Mouse (Mus musculus) lung, adult 2 months (tissue): ENCODE data around the gene Prss57. TPM values are rescaled to one million over a fixed set of nuclear protein-coding genes. Genes with fewer than 3 reads are reported as not detected.

Experiments used
- DNase-seq: peaks from one replicate; pipeline ENCODE4 v3.0.0; 2022
- H3K4me1 ChIP-seq: fragments of 200-500 bp; 2 replicates; pipeline ENCODE4 v1.6.1; 2011; ENCODE audit warnings: low read length; ENCODE audit not compliant: control insufficient read depth, insufficient read depth
- H3K4me3 ChIP-seq: fragments of 200-500 bp; replicated peaks from 2 replicates; pipeline ENCODE3; 2011; ENCODE audit warnings: low read depth, mild to moderate bottlenecking, control low read depth, low read length; ENCODE audit errors: extremely low read depth
- CTCF ChIP-seq: fragments of 200-500 bp; IDR thresholded peaks from 2 replicates; pipeline ENCODE4 v1.5.1; 2011; ENCODE audit warnings: mild to moderate bottlenecking, low read length, control low read depth; ENCODE audit not compliant: insufficient read depth
- POLR2A ChIP-seq: fragments of 200-500 bp; IDR thresholded peaks from 2 replicates; pipeline ENCODE4 v1.6.1; 2011; ENCODE audit warnings: low read depth, mild to moderate bottlenecking, control low read depth, low read length, borderline replicate concordance; ENCODE audit errors: extremely low read depth
- whole genome bisulfite sequencing: fragments of 180-500 bp; shearing (Covaris S2); methylation state at CpG from one replicate; pipeline ENCODE4 v1.1.7; 2018; 5-methylcytosine and 5-hydroxymethylcytosine counted together
- polyA plus RNA-seq: library from polyadenylated mRNA; depleted of rRNA; stranded (reverse); fragments of >200 nt; gene quantifications from 2 replicates; pipeline ENCODE4 v1.2.3, GENCODE M21; 2012

Prss57 gene
- polyA plus RNA-seq, 1 experiment, result 0.20 TPM

GRCm38 (mm10) chr10:79788386-79789158 lies 2.2 kb downstream of the Prss57 start:
- H3K4me1 ChIP-seq, result no peaks in the 10 kb centered on the region
- H3K4me3 ChIP-seq, result no peak overlapping the region
- peak; percentile 85 for DNase-seq
- TF ChIP-seq POLR2A (no peak), CTCF (peak; percentile 66)
- 27% methylated on average over 7 of the region's 7 CpGs for WGBS

DNA sequence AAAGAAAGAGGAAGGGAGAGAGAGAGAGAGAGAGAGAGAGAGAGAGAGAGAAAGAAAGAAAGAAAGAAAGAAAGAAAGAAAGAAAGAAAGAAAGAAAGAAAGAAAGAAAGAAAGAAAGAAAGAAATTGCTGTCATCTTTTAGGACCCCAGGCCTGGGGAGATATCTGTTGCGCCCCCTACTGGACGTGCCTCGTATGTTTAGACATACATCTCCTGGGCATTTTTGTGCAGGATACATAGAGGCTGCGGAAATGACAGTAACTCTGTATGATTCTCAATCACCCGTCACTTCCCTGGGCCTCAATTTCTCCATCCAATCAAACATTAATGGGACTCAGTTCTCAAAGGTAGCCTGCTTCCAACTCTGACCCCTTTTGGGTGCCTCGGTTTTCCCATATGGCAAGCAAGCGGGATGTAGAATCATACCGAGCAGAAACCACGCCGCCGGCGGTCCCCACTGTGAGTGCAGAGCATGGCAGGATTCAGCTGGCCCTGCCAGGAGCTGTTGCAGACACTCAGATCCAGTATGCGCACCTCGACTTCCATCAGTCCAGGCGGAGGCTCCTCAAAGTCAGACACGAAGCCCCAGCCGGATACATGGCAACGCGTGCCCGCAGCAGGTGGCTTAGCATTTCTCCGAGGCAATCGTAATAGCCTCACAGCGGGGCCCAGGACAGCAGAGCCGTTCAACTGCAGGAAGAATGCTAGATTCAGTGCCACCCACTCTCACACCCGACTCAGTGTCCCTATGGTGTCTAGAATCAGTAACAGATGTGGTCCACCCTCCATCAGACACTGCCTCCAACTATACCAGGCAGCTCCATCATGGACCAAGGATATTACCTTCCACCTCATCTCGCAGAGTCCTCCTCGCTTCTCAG lies 6.6 kb downstream of the Prss57 start:
- Histone ChIP-seq H3K4me1 (peaks cover 9% of the 10 kb centered on the region), H3K4me3 (no peak overlapping the region)
- DNase-seq, result peak; percentile 25
- WGBS, result 47% methylated on average over 27 of the region's 27 CpGs
- TF ChIP-seq CTCF (peak; percentile 57), POLR2A (no peak)

DNA sequence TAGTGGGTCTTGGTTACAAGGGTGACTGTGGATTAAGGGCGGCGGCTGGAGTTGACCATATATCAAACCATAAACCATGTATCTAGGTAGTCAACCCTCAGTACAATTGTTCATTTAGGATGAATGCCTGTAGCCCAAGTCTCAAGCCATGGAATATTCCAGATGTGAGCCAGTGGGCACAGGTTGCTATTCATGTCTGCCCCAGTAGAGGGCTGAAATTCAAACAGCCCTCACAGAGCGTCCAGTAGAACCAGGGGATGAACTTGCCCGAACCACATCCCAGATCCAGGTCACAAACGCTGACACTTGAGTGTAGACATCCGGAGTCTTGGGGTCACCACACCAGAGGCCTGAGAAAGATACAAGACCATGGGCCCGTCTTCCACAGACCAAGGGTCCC lies 7.7 kb downstream of the Prss57 start:
- H3K4me1 ChIP-seq, result peaks cover 9% of the 10 kb centered on the region
- 55% methylated on average over 7 of the region's 7 CpGs for WGBS
- TF ChIP-seq POLR2A (no peak), CTCF (peak; percentile 32)
- no peak for DNase-seq
- H3K4me3 ChIP-seq, result no peak overlapping the region

DNA sequence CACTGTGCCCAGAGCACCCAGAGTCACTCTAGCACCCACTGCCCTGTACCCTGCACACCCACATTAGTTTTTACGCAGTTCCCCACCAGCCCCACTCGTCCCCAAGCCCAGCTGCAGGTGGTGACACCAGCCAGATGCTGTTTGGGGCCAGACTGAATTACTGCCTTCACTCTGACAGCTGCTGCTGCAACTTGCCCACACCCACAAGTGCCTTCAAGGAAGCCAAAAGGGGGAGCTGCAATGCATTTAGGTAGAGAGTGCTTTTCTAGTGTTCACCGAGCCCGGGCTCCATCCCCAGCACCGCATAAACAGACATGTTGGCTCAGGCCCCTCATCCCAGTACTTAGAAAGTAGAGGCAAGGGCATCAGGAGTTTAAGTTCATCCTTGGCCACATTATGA lies 8.8 kb downstream of the Prss57 start:
- DNase-seq, result no peak
- Histone ChIP-seq H3K4me1 (peaks cover 9% of the 10 kb centered on the region), H3K4me3 (no peak overlapping the region)
- WGBS, result 67% methylated on average over 5 of the region's 5 CpGs
- TF ChIP-seq CTCF (no peak), POLR2A (no peak)

DNA sequence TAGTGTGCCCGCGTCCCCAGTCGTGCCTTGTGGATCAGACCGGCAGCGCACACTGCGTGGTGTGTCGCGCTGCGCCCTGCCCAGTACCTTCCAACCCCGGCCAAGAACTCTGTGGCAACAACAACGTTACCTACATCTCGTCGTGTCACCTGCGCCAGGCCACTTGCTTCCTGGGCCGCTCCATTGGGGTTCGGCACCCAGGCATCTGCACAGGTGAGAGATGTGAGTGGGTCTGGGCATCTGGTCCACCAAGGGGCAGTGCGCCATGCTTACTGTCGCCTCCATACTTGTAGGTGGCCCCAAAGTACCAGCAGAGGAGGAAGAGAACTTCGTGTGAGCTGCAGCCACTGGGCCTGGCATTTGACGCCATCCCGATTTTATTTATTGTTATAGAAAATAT lies 9.6 kb downstream of the Prss57 start:
- 28% methylated on average over 21 of the region's 21 CpGs for WGBS
- peak overlapping the region; percentile 22 for H3K4me3 ChIP-seq
- TF ChIP-seq POLR2A (no peak), CTCF (no peak)
- peaks cover 9% of the 10 kb centered on the region for H3K4me1 ChIP-seq
- DNase-seq, result no peak

DNA sequence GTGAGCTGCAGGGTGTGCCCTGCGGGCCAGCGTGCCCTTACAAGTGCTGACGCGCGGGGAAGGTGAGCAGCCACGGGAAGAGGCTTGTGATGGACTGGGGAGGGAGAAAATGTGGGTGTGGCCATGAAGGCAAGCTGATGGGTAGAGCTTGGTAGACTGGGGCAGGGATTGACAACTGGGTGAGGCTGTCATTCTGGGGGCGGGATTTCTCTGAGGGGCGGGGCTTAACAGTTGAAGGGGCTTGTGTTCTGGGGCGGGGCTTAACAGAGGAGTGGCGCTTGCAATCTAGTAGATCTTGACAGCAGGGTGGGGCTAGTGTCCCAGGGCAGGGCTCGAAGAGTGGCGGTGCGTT lies 10.1 kb downstream of the Prss57 start:
- TF ChIP-seq CTCF, result no peak
- TF ChIP-seq POLR2A, result peak; percentile 45; the same call in 1 of the 2 replicates
- Histone ChIP-seq H3K4me3 (peak overlapping the region; percentile 66), H3K4me1 (peaks cover 9% of the 10 kb centered on the region)
- DNase-seq, result no peak
- 1% methylated on average over 13 of the region's 13 CpGs for WGBS

- 2% methylated on average over 52 of the region's 55 CpGs for WGBS
- TF ChIP-seq POLR2A (peak; percentile 27; the same call in 1 of the 2 replicates), CTCF (peak; percentile 65)
- Histone ChIP-seq H3K4me1 (peaks cover 9% of the 10 kb centered on the region), H3K4me3 (peak overlapping the region; percentile 66)
- peak; percentile 99 for DNase-seq
These were observed 10.7 kb downstream of the Prss57 start for GRCm38 (mm10) chr10:79779784-79780663.

- 26% methylated on average over 2 of the region's 2 CpGs for WGBS
- Histone ChIP-seq H3K4me1 (peaks cover 9% of the 10 kb centered on the region), H3K4me3 (no peak overlapping the region)
- TF ChIP-seq CTCF, result no peak
- no peak for TF ChIP-seq POLR2A
- DNase-seq, result no peak
These were observed 11.6 kb downstream of the Prss57 start for GRCm38 (mm10) chr10:79779193-79779592.

GRCm38 (mm10) chr10:79778006-79778405 lies 12.8 kb downstream of the Prss57 start:
- peaks cover 9% of the 10 kb centered on the region for H3K4me1 ChIP-seq
- WGBS, result 12% methylated on average over 15 of the region's 15 CpGs
- peak; percentile 52 for DNase-seq
- TF ChIP-seq CTCF (no peak), POLR2A (no peak)
- peak overlapping the region; percentile 35 for H3K4me3 ChIP-seq
